Mouse (Mus musculus): ENCODE results near the gene Ints11. TPM values are rescaled to one million over a fixed set of nuclear protein-coding genes. Genes with fewer than 3 reads are reported as not detected.

Gene Ints11
- polyA plus RNA-seq, 1 experiment from 2014 or later = 76.3 TPM

- 93% methylated on average over 3 of the region's 3 CpGs for WGBS
- Histone ChIP-seq H3K36me3 (peaks cover 54% of the 10 kb centered on the region), H3K4me2 (replicated peaks) (no peak overlapping the region), H3K9ac (no peak overlapping the region), H3K9me3 (replicated peaks) (no peaks in the 10 kb centered on the region), H3K27me3 (no peaks in the 10 kb centered on the region), H3K4me3 (no peak overlapping the region), H3K27ac (no peak overlapping the region), H3K4me1 (no peaks in the 10 kb centered on the region)
- no peak for ATAC-seq (ENCODE audit: low FRiP score)
Observed at GRCm38 (mm10) chr4:155883587-155883986, 14.2 kb downstream of the Ints11 start.

GRCm38 (mm10) chr4:155886330-155886729, 17.0 kb downstream of the Ints11 start:
- no peak overlapping the region for H3K27ac ChIP-seq
- peaks cover 55% of the 10 kb centered on the region for H3K36me3 ChIP-seq

GRCm38 (mm10) chr4:155887674-155888073, 18.3 kb downstream of the Ints11 start:
- H3K9me3 ChIP-seq (replicated peaks) = no peaks in the 10 kb centered on the region
- peaks cover 9% of the 10 kb centered on the region for H3K4me1 ChIP-seq
- no peaks in the 10 kb centered on the region for H3K27me3 ChIP-seq
- H3K36me3 ChIP-seq = peaks cover 51% of the 10 kb centered on the region
- no peak for ATAC-seq (ENCODE audit: low FRiP score)
- H3K27ac ChIP-seq = no peak overlapping the region
- no peak overlapping the region for H3K4me2 ChIP-seq (replicated peaks)
- no peak overlapping the region for H3K4me3 ChIP-seq
- WGBS = 92% methylated on average over 10 of the region's 10 CpGs
- no peak overlapping the region for H3K9ac ChIP-seq

More at GRCm38 (mm10) chr4:155886330-155886729, 17.0 kb downstream of the Ints11 start:
- 94% methylated on average over 5 of the region's 5 CpGs for WGBS
- Histone ChIP-seq H3K27me3 (no peaks in the 10 kb centered on the region), H3K4me2 (replicated peaks) (no peak overlapping the region), H3K4me1 (peaks cover 9% of the 10 kb centered on the region), H3K4me3 (no peak overlapping the region), H3K9ac (no peak overlapping the region), H3K9me3 (replicated peaks) (no peaks in the 10 kb centered on the region)
- ATAC-seq (ENCODE audit: low FRiP score) = no peak

GRCm38 (mm10) chr4:155888181-155888580, 18.8 kb downstream of the Ints11 start:
- Histone ChIP-seq H3K9me3 (replicated peaks) (no peaks in the 10 kb centered on the region), H3K9ac (no peak overlapping the region), H3K27me3 (no peaks in the 10 kb centered on the region), H3K4me2 (replicated peaks) (no peak overlapping the region), H3K36me3 (peaks cover 50% of the 10 kb centered on the region), H3K4me1 (peaks cover 14% of the 10 kb centered on the region), H3K27ac (no peak overlapping the region), H3K4me3 (no peak overlapping the region)
- ATAC-seq (ENCODE audit: low FRiP score) = no peak
- WGBS = 94% methylated on average over 9 of the region's 9 CpGs

- Histone ChIP-seq H3K4me1 (peaks cover 26% of the 10 kb centered on the region), H3K9ac (no peak overlapping the region), H3K27ac (no peak overlapping the region), H3K9me3 (replicated peaks) (no peaks in the 10 kb centered on the region), H3K36me3 (peaks cover 44% of the 10 kb centered on the region), H3K27me3 (no peaks in the 10 kb centered on the region), H3K4me2 (replicated peaks) (no peak overlapping the region), H3K4me3 (no peak overlapping the region)
- 85% methylated on average over 5 of the region's 5 CpGs for WGBS
- ATAC-seq (ENCODE audit: low FRiP score) = no peak
Observed at GRCm38 (mm10) chr4:155889316-155889715, 20.0 kb downstream of the Ints11 start.

GRCm38 (mm10) chr4:155891011-155891471, 21.7 kb downstream of the Ints11 start:
- Histone ChIP-seq H3K36me3 (peaks cover 36% of the 10 kb centered on the region), H3K27ac (peak overlapping the region; percentile 99), H3K4me3 (peak overlapping the region; percentile 95), H3K4me2 (replicated peaks) (peak overlapping the region; percentile 98), H3K27me3 (no peaks in the 10 kb centered on the region), H3K9ac (peak overlapping the region; percentile 96), H3K9me3 (replicated peaks) (no peaks in the 10 kb centered on the region), H3K4me1 (peaks cover 40% of the 10 kb centered on the region)
- under 1% methylated on average over 34 of the region's 34 CpGs for WGBS
- no peak; the same call in 1 of the 2 replicates for ATAC-seq (ENCODE audit: low FRiP score)

- H3K4me2 ChIP-seq (replicated peaks) = peak within 1 kb of the TSS; percentile 98
- H3K36me3 ChIP-seq = peaks cover 36% of the 10 kb centered on the region
- H3K27ac ChIP-seq = peak within 1 kb of the TSS; percentile 99
- H3K27me3 ChIP-seq = no peaks in the 10 kb centered on the region
- peak within 1 kb of the TSS; percentile 96 for H3K9ac ChIP-seq
- ATAC-seq (ENCODE audit: low FRiP score) = peak; percentile 88
- peak within 1 kb of the TSS; percentile 95 for H3K4me3 ChIP-seq
- peaks cover 40% of the 10 kb centered on the region for H3K4me1 ChIP-seq
- H3K9me3 ChIP-seq (replicated peaks) = no peaks in the 10 kb centered on the region
- WGBS = under 1% methylated on average over 52 of the region's 52 CpGs
Observed at GRCm38 (mm10) chr4:155891551-155892001, 22.2 kb downstream of the Ints11 start, which contains the start of the genes Pusl1 and Acap3. Gene Pusl1, minus strand, starts transcription at chr4:155891781. Gene Acap3, plus strand, starts transcription at chr4:155891822.

GRCm38 (mm10) chr4:155892017-155892416, 22.7 kb downstream of the Ints11 start:
- no peaks in the 10 kb centered on the region for H3K27me3 ChIP-seq
- peak overlapping the region; percentile 98 for H3K4me2 ChIP-seq (replicated peaks)
- peak; percentile 91 for ATAC-seq (ENCODE audit: low FRiP score)
- peak overlapping the region; percentile 96 for H3K9ac ChIP-seq
- H3K36me3 ChIP-seq = peaks cover 36% of the 10 kb centered on the region
- no peaks in the 10 kb centered on the region for H3K9me3 ChIP-seq (replicated peaks)
- H3K27ac ChIP-seq = peak overlapping the region; percentile 99
- peak overlapping the region; percentile 95 for H3K4me3 ChIP-seq
- H3K4me1 ChIP-seq = peaks cover 40% of the 10 kb centered on the region
- under 1% methylated on average over 50 of the region's 56 CpGs for WGBS

GRCm38 (mm10) chr4:155892438-155893211, 23.3 kb downstream of the Ints11 start:
- H3K27ac ChIP-seq = peak overlapping the region; percentile 99
- peak; percentile 58 for ATAC-seq (ENCODE audit: low FRiP score)
- no peaks in the 10 kb centered on the region for H3K27me3 ChIP-seq
- WGBS = 4% methylated on average over 37 of the region's 37 CpGs
- peak overlapping the region; percentile 98 for H3K4me2 ChIP-seq (replicated peaks)
- H3K4me3 ChIP-seq = peak overlapping the region; percentile 95
- H3K9me3 ChIP-seq (replicated peaks) = no peaks in the 10 kb centered on the region
- H3K4me1 ChIP-seq = peaks cover 40% of the 10 kb centered on the region
- H3K9ac ChIP-seq = peak overlapping the region; percentile 96
- peaks cover 33% of the 10 kb centered on the region for H3K36me3 ChIP-seq

GRCm38 (mm10) chr4:155893212-155893690, 23.9 kb downstream of the Ints11 start:
- Histone ChIP-seq H3K9me3 (replicated peaks) (no peaks in the 10 kb centered on the region), H3K4me1 (peaks cover 40% of the 10 kb centered on the region), H3K36me3 (peaks cover 31% of the 10 kb centered on the region), H3K4me3 (peak overlapping the region; percentile 95), H3K27ac (no peak overlapping the region), H3K27me3 (no peaks in the 10 kb centered on the region), H3K9ac (peak overlapping the region; percentile 96), H3K4me2 (replicated peaks) (peak overlapping the region; percentile 98)
- 73% methylated on average over 8 of the region's 8 CpGs for WGBS
- no peak for ATAC-seq (ENCODE audit: low FRiP score)

- no peak for ATAC-seq (ENCODE audit: low FRiP score)
- WGBS = 39% methylated on average over 8 of the region's 8 CpGs
- H3K4me3 ChIP-seq = peak overlapping the region; percentile 95
- peak overlapping the region; percentile 98 for H3K4me2 ChIP-seq (replicated peaks)
- no peaks in the 10 kb centered on the region for H3K27me3 ChIP-seq
- peaks cover 33% of the 10 kb centered on the region for H3K36me3 ChIP-seq
- H3K9me3 ChIP-seq (replicated peaks) = no peaks in the 10 kb centered on the region
- peaks cover 40% of the 10 kb centered on the region for H3K4me1 ChIP-seq
- H3K27ac ChIP-seq = peak overlapping the region; percentile 35; the same call in 1 of the 2 replicates
- H3K9ac ChIP-seq = peak overlapping the region; percentile 54
Observed at GRCm38 (mm10) chr4:155894311-155894881, 25.1 kb downstream of the Ints11 start.

- peak overlapping the region; percentile 95 for H3K4me3 ChIP-seq
- H3K9ac ChIP-seq = peak overlapping the region; percentile 54; the same call in 1 of the 2 replicates
- peaks cover 41% of the 10 kb centered on the region for H3K36me3 ChIP-seq
- peak overlapping the region; percentile 98 for H3K4me2 ChIP-seq (replicated peaks)
- WGBS = 45% methylated on average over 6 of the region's 6 CpGs
- H3K4me1 ChIP-seq = peaks cover 39% of the 10 kb centered on the region
- H3K27me3 ChIP-seq = no peaks in the 10 kb centered on the region
- H3K27ac ChIP-seq = peak overlapping the region; percentile 35; the same call in 1 of the 2 replicates
- ATAC-seq (ENCODE audit: low FRiP score) = no peak
- H3K9me3 ChIP-seq (replicated peaks) = no peaks in the 10 kb centered on the region
Observed at GRCm38 (mm10) chr4:155895216-155895615, 25.9 kb downstream of the Ints11 start.
